Mouse (Mus musculus) adrenal gland, postnatal 25 days (tissue): ENCODE data around the gene Nf2. TPM values are rescaled to one million over a fixed set of nuclear protein-coding genes. Genes with fewer than 3 reads are reported as not detected.
"Not testable (repeated sequence)": the region's sequence is repeated elsewhere in the genome, so short reads cannot be mapped to it uniquely, and the experiment has no call there.

Experiments
- DNase-seq: peaks from one replicate; pipeline ENCODE4 v3.0.0; 2021; ENCODE audit warnings: mixed read lengths
- total RNA-seq: library from RNA; stranded (reverse); gene quantifications from 2 replicates; pipeline ENCODE4 v1.2.3, GENCODE M21; 2021

The Nf2 gene
- total RNA-seq, 1 experiment from 2014 or later: 207 TPM

GRCm38 (mm10) chr11:4837342-4837741, 12.0 kb downstream of the Nf2 start:
- no peak for DNase-seq

GRCm38 (mm10) chr11:4836755-4837154, 12.6 kb downstream of the Nf2 start:
- peak; percentile 28 for DNase-seq

- peak; percentile 64 for DNase-seq
These were observed 13.9 kb downstream of the Nf2 start for GRCm38 (mm10) chr11:4835436-4835835.

GRCm38 (mm10) chr11:4833295-4833939, 15.9 kb downstream of the Nf2 start:
- no peak for DNase-seq

GRCm38 (mm10) chr11:4831066-4831465, 18.3 kb downstream of the Nf2 start:
- no peak for DNase-seq

GRCm38 (mm10) chr11:4827916-4828315, 21.4 kb downstream of the Nf2 start:
- DNase-seq: no peak

- DNase-seq: no peak
These were observed 22.0 kb downstream of the Nf2 start for GRCm38 (mm10) chr11:4827340-4827739.

GRCm38 (mm10) chr11:4826152-4826778, 23.1 kb downstream of the Nf2 start:
- DNase-seq: no peak

- DNase-seq: no peak
These were observed 25.6 kb downstream of the Nf2 start for GRCm38 (mm10) chr11:4823655-4824312.

GRCm38 (mm10) chr11:4822446-4822842, 26.9 kb downstream of the Nf2 start:
- not testable (repeated sequence) for DNase-seq

GRCm38 (mm10) chr11:4821492-4822445, 27.6 kb downstream of the Nf2 start:
- no peak for DNase-seq

GRCm38 (mm10) chr11:4814507-4815450, 34.6 kb downstream of the Nf2 start:
- no peak for DNase-seq

- DNase-seq: no peak
These were observed 41.0 kb downstream of the Nf2 start for GRCm38 (mm10) chr11:4808311-4808710.

- no peak for DNase-seq
These were observed 43.2 kb downstream of the Nf2 start for GRCm38 (mm10) chr11:4806031-4806715.

- DNase-seq: no peak
These were observed 44.3 kb downstream of the Nf2 start for GRCm38 (mm10) chr11:4804921-4805562.

GRCm38 (mm10) chr11:4803951-4804350, 45.4 kb downstream of the Nf2 start:
- DNase-seq: peak; percentile 21

- no peak for DNase-seq
These were observed 45.9 kb downstream of the Nf2 start for GRCm38 (mm10) chr11:4803426-4803825.

GRCm38 (mm10) chr11:4803008-4803407, 46.3 kb downstream of the Nf2 start:
- peak; percentile 28 for DNase-seq

GRCm38 (mm10) chr11:4802401-4802800, 46.9 kb downstream of the Nf2 start:
- DNase-seq: not testable (repeated sequence)

- DNase-seq: no peak
These were observed 48.7 kb downstream of the Nf2 start for GRCm38 (mm10) chr11:4800654-4801053.
